Mouse (Mus musculus): Measurements from ENCODE around the gene Fbxl8.

- no peak for TF ChIP-seq TAL1 (IDR thresholded peaks at IDR 0.05; ENCODE audit: low read length)
- TF ChIP-seq GATA1 (IDR thresholded peaks at IDR 0.05; ENCODE audit: low read length) = no peak
Measured at GRCm38 (mm10) chr8:105292471-105292870, 28.0 kb downstream of the Fbxl8 start.

Measured in erythroblast, embryonic 14.5 days (primary cell).